Comparison of ENCODE assay signal across 8 mouse cellular contexts in the genomic region with DNA sequence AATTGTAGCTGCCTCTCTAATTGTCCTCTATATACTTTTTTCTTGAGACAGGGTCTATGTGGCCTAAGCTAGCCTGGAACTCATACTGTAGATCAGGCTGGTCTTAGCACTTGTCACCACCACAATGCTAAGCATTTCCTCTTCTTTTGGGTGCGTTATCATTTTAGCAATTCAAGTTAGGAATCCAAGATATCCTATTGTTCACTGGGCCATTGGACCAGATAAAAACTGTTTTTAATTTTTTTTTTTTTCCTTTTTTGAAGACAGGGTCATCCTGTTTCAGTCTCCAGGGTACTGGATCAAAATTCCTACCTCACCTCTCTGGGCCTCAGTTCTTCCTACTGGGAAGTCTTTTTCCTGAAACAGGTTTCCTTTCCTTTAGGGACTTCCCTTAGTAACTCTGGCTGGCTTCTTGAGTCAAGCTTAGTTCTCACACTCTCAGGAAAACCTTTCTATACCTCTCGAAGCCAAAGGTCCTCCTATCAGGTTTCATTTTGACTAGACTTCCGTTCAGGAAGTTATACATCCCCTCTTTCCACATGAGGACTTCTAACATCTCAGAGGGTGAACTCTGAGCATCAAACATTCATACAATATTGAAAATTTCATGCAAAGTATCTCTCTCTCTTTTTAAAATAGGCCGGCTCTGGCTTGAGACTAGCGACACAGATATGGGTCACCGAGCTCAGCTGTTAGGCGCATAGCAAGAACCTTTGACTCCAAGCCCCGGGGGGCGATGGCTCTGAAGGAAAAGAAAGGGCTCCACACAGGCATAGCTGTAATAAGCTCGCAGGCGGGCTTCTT. TPM values are rescaled to one million over a fixed set of nuclear protein-coding genes. Genes with fewer than 3 reads are reported as not detected.
DNase-seq lines count a peak whose midpoint lies in the region; ATAC-seq and TF ChIP-seq lines count a peak whose summit lies in the region.

No protein-coding gene starts in this region.

- no peaks in the 10 kb centered on the region for H3K36me3 ChIP-seq in lung, postnatal 0 days (ENCODE audit: insufficient read depth, low read length)
- H3K36me3 ChIP-seq in hindbrain, embryonic 15.5 days: peaks cover 8% of the 10 kb centered on the region
- no peaks in the 10 kb centered on the region; the same call in 1 of the 2 replicates for H3K36me3 ChIP-seq in midbrain, postnatal 0 days (ENCODE audit: insufficient read depth, low read length)

- H3K9ac ChIP-seq in lung, postnatal 0 days (replicated peaks; ENCODE audit: low read depth): peak overlapping the region; percentile 82
- H3K9ac ChIP-seq in hindbrain, embryonic 15.5 days: peak overlapping the region; percentile 87
- H3K9ac ChIP-seq in midbrain, postnatal 0 days (replicated peaks; ENCODE audit: low read length, poor library complexity, severe bottlenecking): peak overlapping the region; percentile 80

- H3K9me3 ChIP-seq in lung, postnatal 0 days (ENCODE audit: low read length): no peaks in the 10 kb centered on the region
- no peaks in the 10 kb centered on the region for H3K9me3 ChIP-seq in hindbrain, embryonic 15.5 days
- H3K9me3 ChIP-seq in midbrain, postnatal 0 days (ENCODE audit: low read length): no peaks in the 10 kb centered on the region

- peak overlapping the region; percentile 73 for H3K4me2 ChIP-seq in lung, postnatal 0 days (replicated peaks; ENCODE audit: low read depth, low read length)
- peak overlapping the region; percentile 66 for H3K4me2 ChIP-seq in hindbrain, embryonic 15.5 days
- H3K4me2 ChIP-seq in midbrain, postnatal 0 days (ENCODE audit: low read depth, low read length, poor library complexity, severe bottlenecking): peak overlapping the region; percentile 61

- no peak for ATAC-seq in lung, postnatal 0 days
- ATAC-seq in hindbrain, embryonic 15.5 days (ENCODE audit: low FRiP score, low read depth): no peak
- ATAC-seq in midbrain, postnatal 0 days (ENCODE audit: low FRiP score): no peak
- ATAC-seq in megakaryocyte progenitor cell, adult 5-6 weeks (replicated peaks; ENCODE audit: poor library complexity): no peak

- peak overlapping the region; percentile 98 for H3K4me3 ChIP-seq in lung, postnatal 0 days (ENCODE audit: low read depth, low read length)
- peak overlapping the region; percentile 91 for H3K4me3 ChIP-seq in hindbrain, embryonic 15.5 days
- H3K4me3 ChIP-seq in midbrain, postnatal 0 days (ENCODE audit: low read depth, low read length): peak overlapping the region; percentile 88

- no peaks in the 10 kb centered on the region for H3K27me3 ChIP-seq in lung, postnatal 0 days (replicated peaks; ENCODE audit: insufficient read depth, low read length)
- no peaks in the 10 kb centered on the region for H3K27me3 ChIP-seq in hindbrain, embryonic 15.5 days
- no peaks in the 10 kb centered on the region for H3K27me3 ChIP-seq in midbrain, postnatal 0 days (ENCODE audit: insufficient read depth, low read length)

- no peak for TF ChIP-seq EP300 in lung, postnatal 0 days (IDR thresholded peaks at IDR 0.05)

- 3% methylated on average over 11 of the region's 11 CpGs for WGBS in lung, postnatal 0 days
- WGBS in hindbrain, embryonic 15.5 days: 6% methylated on average over 11 of the region's 11 CpGs
- 6% methylated on average over 11 of the region's 11 CpGs for WGBS in midbrain, postnatal 0 days

- DNase-seq in lung, postnatal 0 days (ENCODE audit: low spot score): peak; percentile 50
- no peak for DNase-seq in lung, adult 18-20 months
- peak; percentile 40 for DNase-seq in c-Kit-positive CD71-positive TER-119-positive erythroid progenitor cells, embryonic 14.5 days (ENCODE audit: low spot score)
- no peak for DNase-seq in midbrain, postnatal 0 days (ENCODE audit: low spot score)
- no peak for DNase-seq in layer of hippocampus, adult 8-10 months (ENCODE audit: low spot score in 2 of 2)
- no peak for DNase-seq in yolk sac, embryonic 10.5 days (ENCODE audit: low spot score)

- TF ChIP-seq CTCF in lung, postnatal 0 days (IDR thresholded peaks at IDR 0.05): no peak
- TF ChIP-seq CTCF in midbrain, postnatal 0 days (IDR thresholded peaks at IDR 0.05): no peak

- H3K27ac ChIP-seq in lung, postnatal 0 days (ENCODE audit: low read length): peak overlapping the region; percentile 92
- peak overlapping the region; percentile 98 for H3K27ac ChIP-seq in hindbrain, embryonic 15.5 days (replicated peaks)
- H3K27ac ChIP-seq in midbrain, postnatal 0 days (ENCODE audit: low read depth, low read length): peak overlapping the region; percentile 94

- peaks cover 6% of the 10 kb centered on the region; the same call in 1 of the 2 replicates for H3K4me1 ChIP-seq in lung, postnatal 0 days (ENCODE audit: insufficient read depth, low read depth, low read length)
- H3K4me1 ChIP-seq in hindbrain, embryonic 15.5 days (replicated peaks): peaks cover 41% of the 10 kb centered on the region
- H3K4me1 ChIP-seq in midbrain, postnatal 0 days (ENCODE audit: insufficient read depth, low read length): no peaks in the 10 kb centered on the region

RNA-seq across cellular contexts. Expression of gene Arid4b, which starts 0.6 kb away (rescaled TPM):
- 60.3 and 67.9 TPM in 2 replicates for polyA plus RNA-seq in lung, postnatal 0 days (2015; fragmentation: Nextera tagmentation; extraction: Ambion mirVana)
- polyA plus RNA-seq in hindbrain, embryonic 15.5 days (2015; fragmentation: Nextera tagmentation; extraction: Ambion mirVana): 62.7 and 74.7 TPM in 2 replicates
- total RNA-seq in midbrain, postnatal 0 days (2014; rRNA removed): 25.6 and 30.2 TPM in 2 replicates
- polyA plus RNA-seq in midbrain, postnatal 0 days (2015; fragmentation: Nextera tagmentation; extraction: Ambion mirVana): 58.0 and 61.7 TPM in 2 replicates
- total RNA-seq in megakaryocyte progenitor cell, adult 5-6 weeks (2015): 21.2 and 24.5 TPM in 2 replicates
- total RNA-seq in megakaryocyte progenitor cell, adult 5-6 weeks (2017): 23.5 and 34.4 TPM in 2 replicates
- 10 to 100 TPM; 43.4 to 52.0 (median 50.8) TPM for total RNA-seq in layer of hippocampus, adult 8-10 months (2022)

RNA-seq across cellular contexts. Expression of gene Ggps1, which starts 0.9 kb away (rescaled TPM):
- 33.7 and 34.5 TPM in 2 replicates for polyA plus RNA-seq in lung, postnatal 0 days (2015; fragmentation: Nextera tagmentation; extraction: Ambion mirVana)
- 71.2 and 72.3 TPM in 2 replicates for polyA plus RNA-seq in hindbrain, embryonic 15.5 days (2015; fragmentation: Nextera tagmentation; extraction: Ambion mirVana)
- total RNA-seq in midbrain, postnatal 0 days (2014; rRNA removed): 88.5 and 96.8 TPM in 2 replicates
- polyA plus RNA-seq in midbrain, postnatal 0 days (2015; fragmentation: Nextera tagmentation; extraction: Ambion mirVana): 77.3 and 78.6 TPM in 2 replicates
- total RNA-seq in megakaryocyte progenitor cell, adult 5-6 weeks (2015): 19.4 and 21.6 TPM in 2 replicates
- 25.1 and 29.2 TPM in 2 replicates for total RNA-seq in megakaryocyte progenitor cell, adult 5-6 weeks (2017)
- total RNA-seq in layer of hippocampus, adult 8-10 months (2022): 10 to 100 TPM; 53.0 to 74.1 (median 60.8) TPM

RNA-seq across cellular contexts. Expression of gene Tbce, which starts 23.0 kb away (rescaled TPM):
- 37.1 and 38.0 TPM in 2 replicates for polyA plus RNA-seq in lung, postnatal 0 days (2015; fragmentation: Nextera tagmentation; extraction: Ambion mirVana)
- polyA plus RNA-seq in hindbrain, embryonic 15.5 days (2015; fragmentation: Nextera tagmentation; extraction: Ambion mirVana): 101 and 102 TPM in 2 replicates
- 61.3 and 97.6 TPM in 2 replicates for total RNA-seq in midbrain, postnatal 0 days (2014; rRNA removed)
- 91.2 and 93.0 TPM in 2 replicates for polyA plus RNA-seq in midbrain, postnatal 0 days (2015; fragmentation: Nextera tagmentation; extraction: Ambion mirVana)
- 52.5 and 69.6 TPM in 2 replicates for total RNA-seq in megakaryocyte progenitor cell, adult 5-6 weeks (2015)
- total RNA-seq in megakaryocyte progenitor cell, adult 5-6 weeks (2017): 39.9 and 55.8 TPM in 2 replicates
- 10 to 100 TPM; 81.8 to 99.9 (median 86.5) TPM for total RNA-seq in layer of hippocampus, adult 8-10 months (2022)

Comparison
In these comparisons a context has a peak if more than half of its experiments do, and no peak if none do; other contexts are left out.
1. DNase-seq: peak in lung, postnatal 0 days (single experiment) and c-Kit-positive CD71-positive TER-119-positive erythroid progenitor cells, embryonic 14.5 days (single experiment); none in lung, adult 18-20 months (0 of 2), midbrain, postnatal 0 days (single experiment), layer of hippocampus, adult 8-10 months (0 of 2) and yolk sac, embryonic 10.5 days (single experiment).
2. Peak in every context shown above with its lines, with median percentiles within 50 percentile points of each other: H3K27ac ChIP-seq, H3K4me2 ChIP-seq, H3K4me3 ChIP-seq and H3K9ac ChIP-seq.